Mouse (Mus musculus) adrenal gland, postnatal 36 days (tissue): ENCODE data around the gene Osbpl9. TPM values are rescaled to one million over a fixed set of nuclear protein-coding genes. Genes with fewer than 3 reads are reported as not detected.

Experiments used
- DNase-seq, 2 experiments: peaks; one replicate each; pipeline ENCODE4 v3.0.0; 2021; ENCODE audit warnings: mixed read lengths in 1 of 2
- microRNA-seq: library from miRNA; unstranded; fragments of <30 nt; microRNA quantifications from one replicate; pipeline ENCODE4 v1.2.0, GENCODE M21; 2021
- total RNA-seq, 2 experiments: library from RNA; stranded (reverse); gene quantifications; 2 replicates each; pipeline ENCODE4 v1.2.3; 2021

Gene Osbpl9
- total RNA-seq, 2 experiments from 2014 or later = 121 to 164 TPM

GRCm38 (mm10) chr4:109043294-109043693, 158.8 kb downstream of the Osbpl9 start:
- peak in 1 of 2 experiments; percentile 23 for DNase-seq

GRCm38 (mm10) chr4:109042739-109043138, 159.3 kb downstream of the Osbpl9 start:
- no peak for DNase-seq

GRCm38 (mm10) chr4:109036327-109036726, 165.7 kb downstream of the Osbpl9 start:
- DNase-seq = peak; percentile 70 to 77

GRCm38 (mm10) chr4:109030266-109030665, 171.8 kb downstream of the Osbpl9 start:
- no peak for DNase-seq

- DNase-seq = peak in 1 of 2 experiments; percentile 15
Observed at GRCm38 (mm10) chr4:109029857-109030256, 172.2 kb downstream of the Osbpl9 start.

GRCm38 (mm10) chr4:109026543-109026942, 175.5 kb downstream of the Osbpl9 start:
- DNase-seq = no peak

GRCm38 (mm10) chr4:109025061-109025460, 177.0 kb downstream of the Osbpl9 start:
- no peak for DNase-seq

- DNase-seq = peak; percentile 42 to 53
Observed at GRCm38 (mm10) chr4:109021976-109022375, 180.1 kb downstream of the Osbpl9 start.

- no peak for DNase-seq
Observed at GRCm38 (mm10) chr4:109019301-109019700, 182.8 kb downstream of the Osbpl9 start.

GRCm38 (mm10) chr4:109017441-109017840, 184.6 kb downstream of the Osbpl9 start:
- DNase-seq = no peak

GRCm38 (mm10) chr4:109014091-109014490, 188.0 kb downstream of the Osbpl9 start:
- no peak for DNase-seq

Small RNA genes lying within 50 kb of the gene (microRNA-seq; reads per million reads assigned to microRNA genes)
- not detected for gene Mir761

Other genes with a start within 250 kb of the Osbpl9 start
- 100 to 1,000 TPM; 115 to 125 TPM for gene Nrd1, start 201.6 kb downstream of the Osbpl9 start, total RNA-seq
- gene Calr4, start 32.2 kb upstream of the Osbpl9 start, total RNA-seq = 1 to 10 TPM in 1 of 2 experiments, under 1 TPM in 1; 0.79 to 1.1 TPM
- gene Eps15, start 78.0 kb upstream of the Osbpl9 start, total RNA-seq = 10 to 100 TPM; 75.6 to 91.0 TPM
- gene Ttc39a, start 204.4 kb upstream of the Osbpl9 start, total RNA-seq = 1 to 10 TPM; 4.2 to 5.0 TPM